Mouse (Mus musculus): ENCODE data around the gene Odf3l1. TPM values are rescaled to one million over a fixed set of nuclear protein-coding genes. Genes with fewer than 3 reads are reported as not detected.

Gene Odf3l1
- total and polyA plus RNA-seq, 3 experiments, result not detected

DNA sequence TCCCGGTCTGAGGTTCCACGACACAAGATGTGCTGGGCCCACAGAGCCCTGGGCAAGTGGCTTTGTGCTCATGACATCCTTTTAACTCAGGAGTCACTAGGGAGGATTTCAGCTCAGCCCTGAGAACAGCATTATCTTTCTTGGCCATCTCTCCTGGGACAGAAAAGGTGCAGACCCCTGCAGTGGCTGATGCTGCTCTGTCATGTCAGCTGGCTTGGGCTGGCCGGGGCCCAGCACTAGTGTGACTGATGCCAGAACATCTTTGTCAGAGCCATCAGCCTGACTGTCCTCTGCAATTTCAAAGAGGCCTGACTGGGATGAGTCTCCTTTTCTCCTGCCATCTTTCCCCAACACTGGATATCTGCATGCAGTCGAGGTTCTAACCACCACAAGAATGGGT lies 17.8 kb upstream of the Odf3l1 start:
- no peaks in the 10 kb centered on the region for H3K9me3 ChIP-seq (replicated peaks; ENCODE audit: low read length)
- H3K36me3 ChIP-seq (replicated peaks in 1 of 2; ENCODE audit: control insufficient read depth in 1 of 2, insufficient read depth in 1 of 2, low read length in 1 of 2), result no peaks in the 10 kb centered on the region
- TF ChIP-seq NELFE (IDR thresholded peaks at IDR 0.05; ENCODE audit: low read depth, low read length), result no peak
- no peak for TF ChIP-seq RCOR1 (conservative IDR thresholded peaks at IDR 0.05; ENCODE audit: low read depth, low read length)
- TF ChIP-seq JUND (conservative IDR thresholded peaks at IDR 0.05; ENCODE audit: low read depth, low read length), result no peak
- no peak for TF ChIP-seq SMC3 (IDR thresholded peaks at IDR 0.05; ENCODE audit: low read depth, low read length)
- no peak for TF ChIP-seq MAX (IDR thresholded peaks at IDR 0.05; ENCODE audit: low read length)
- no peak for TF ChIP-seq ZNF384 (IDR thresholded peaks at IDR 0.05; ENCODE audit: low read depth, low read length)
- no peak for TF ChIP-seq USF2 (conservative IDR thresholded peaks at IDR 0.05; ENCODE audit: low read depth, low read length)
- dilution Hi-C loops (cut with MboI; ENCODE audit: extremely low pct_ligation_motif_present, extremely low pct_unique_long_range_greater_than_20kb, low sequenced_read_pairs) (no loop called here), in situ Hi-C loops (cut with MboI; ENCODE audit: low pct_ligation_motif_present, low pct_unique_long_range_greater_than_20kb, low sequenced_read_pairs) (no loop called here)
- DNase-seq (ENCODE audit: extremely low read depth), result no peak
- peaks cover 9 to 11% of the 10 kb centered on the region in 2 experiments; a peak in 3 of 4 replicates for H3K4me1 ChIP-seq (ENCODE audit: control insufficient read depth in 1 of 2, insufficient read depth in 2 of 2)
- H3K4me2 ChIP-seq (ENCODE audit: insufficient read depth, low read depth, poor library complexity, severe bottlenecking), result no peak overlapping the region
- no peaks in the 10 kb centered on the region for H3K79me2 ChIP-seq (replicated peaks; ENCODE audit: control insufficient read depth, extremely low read depth, insufficient read depth, poor library complexity, severe bottlenecking)
- no peak overlapping the region for H3K4me3 ChIP-seq (replicated peaks in 1 of 3; ENCODE audit: low read depth in 2 of 3, low read length in 2 of 3, poor library complexity in 1 of 3)
- no peak overlapping the region for H3K9ac ChIP-seq (ENCODE audit: insufficient read depth, low read depth)
- H3K27me3 ChIP-seq (replicated peaks), result peaks cover 66% of the 10 kb centered on the region
- no peak overlapping the region for H3K27ac ChIP-seq (ENCODE audit: insufficient read depth, low read depth)

DNA sequence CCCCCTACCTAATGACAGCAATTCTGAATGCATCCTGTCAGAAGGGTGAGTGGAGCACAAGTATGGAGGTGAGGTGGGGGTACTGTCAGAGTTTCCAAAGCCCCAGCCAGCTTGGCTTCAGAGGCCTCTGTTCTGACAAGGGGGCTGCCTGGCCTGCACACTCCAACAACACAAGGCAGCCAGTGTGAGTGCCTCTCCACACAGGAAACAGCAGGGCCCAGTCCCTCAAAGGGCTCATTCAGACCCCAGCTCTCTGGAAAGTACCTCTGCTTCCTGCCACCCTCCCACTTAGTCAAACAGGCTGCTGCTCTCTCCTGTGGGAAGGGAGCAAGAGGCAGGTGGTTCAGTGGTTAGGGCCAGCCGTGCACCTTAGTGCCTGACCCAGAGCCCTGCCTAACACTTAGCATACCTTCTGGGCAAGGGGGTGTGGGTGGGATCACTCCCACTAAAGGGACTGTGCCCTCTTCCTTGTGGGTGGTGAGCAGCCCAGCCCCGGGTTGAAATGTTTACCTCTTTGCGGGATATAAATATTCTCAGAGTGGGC lies 17.1 kb upstream of the Odf3l1 start:
- TF ChIP-seq SIN3A (IDR thresholded peaks at IDR 0.05; ENCODE audit: low read length) (no peak), POLR2A (IDR thresholded peaks at IDR 0.05; ENCODE audit: low read depth, low read length) (no peak), MXI1 (IDR thresholded peaks at IDR 0.05; ENCODE audit: low read depth, low read length) (no peak)
- H3K4me2 ChIP-seq (ENCODE audit: insufficient read depth, low read depth, poor library complexity, severe bottlenecking), result no peak overlapping the region
- no peak for DNase-seq (ENCODE audit: extremely low read depth)
- no peak overlapping the region for H3K9ac ChIP-seq (ENCODE audit: insufficient read depth, low read depth)
- in situ Hi-C loops (cut with MboI; ENCODE audit: low pct_ligation_motif_present, low pct_unique_long_range_greater_than_20kb, low sequenced_read_pairs) (no loop called here), dilution Hi-C loops (cut with MboI; ENCODE audit: extremely low pct_ligation_motif_present, extremely low pct_unique_long_range_greater_than_20kb, low sequenced_read_pairs) (no loop called here)
- no peaks in the 10 kb centered on the region for H3K36me3 ChIP-seq (replicated peaks in 1 of 2; ENCODE audit: control insufficient read depth in 1 of 2, insufficient read depth in 1 of 2, low read length in 1 of 2)
- H3K9me3 ChIP-seq (replicated peaks; ENCODE audit: low read length), result no peaks in the 10 kb centered on the region
- no peak overlapping the region for H3K27ac ChIP-seq (ENCODE audit: insufficient read depth, low read depth)
- no peak overlapping the region for H3K4me3 ChIP-seq (replicated peaks in 1 of 3; ENCODE audit: low read depth in 2 of 3, low read length in 2 of 3, poor library complexity in 1 of 3)
- H3K4me1 ChIP-seq (ENCODE audit: control insufficient read depth in 1 of 2, insufficient read depth in 2 of 2), result peaks cover 5 to 11% of the 10 kb centered on the region in 2 experiments; a peak in 3 of 4 replicates
- H3K27me3 ChIP-seq (replicated peaks), result peaks cover 70% of the 10 kb centered on the region
- H3K79me2 ChIP-seq (replicated peaks; ENCODE audit: control insufficient read depth, extremely low read depth, insufficient read depth, poor library complexity, severe bottlenecking), result no peaks in the 10 kb centered on the region

DNA sequence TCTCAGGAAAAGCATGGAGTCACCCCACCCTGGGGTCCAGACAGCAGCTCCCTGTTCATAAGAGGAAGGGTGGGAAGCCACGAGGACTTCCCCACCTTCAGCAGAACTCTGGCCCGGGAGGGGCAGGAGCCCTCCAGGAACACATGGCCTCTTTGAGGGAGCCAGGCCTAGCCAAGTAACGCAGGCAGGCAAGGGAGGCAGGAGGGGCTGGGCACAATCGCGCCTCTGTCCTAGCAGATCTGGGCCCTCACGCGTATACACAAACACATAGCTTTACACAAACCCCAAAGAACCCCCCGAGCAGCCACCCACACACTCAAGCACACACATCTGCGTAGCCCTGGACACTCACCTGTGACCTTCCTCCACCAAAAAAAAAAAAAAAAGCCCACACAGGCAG lies 16.3 kb upstream of the Odf3l1 start:
- no peaks in the 10 kb centered on the region for H3K36me3 ChIP-seq (replicated peaks in 1 of 2; ENCODE audit: control insufficient read depth in 1 of 2, insufficient read depth in 1 of 2, low read length in 1 of 2)
- TF ChIP-seq TBP (conservative IDR thresholded peaks at IDR 0.05; ENCODE audit: low read depth, low read length) (no peak), USF2 (conservative IDR thresholded peaks at IDR 0.05; ENCODE audit: low read depth, low read length) (no peak), PAX5 (IDR thresholded peaks at IDR 0.05; ENCODE audit: low read length) (no peak), ZMIZ1 (IDR thresholded peaks at IDR 0.05; ENCODE audit: low read depth, low read length) (no peak)
- no peak overlapping the region for H3K27ac ChIP-seq (ENCODE audit: insufficient read depth, low read depth)
- H3K27me3 ChIP-seq (replicated peaks), result peaks cover 71% of the 10 kb centered on the region
- H3K79me2 ChIP-seq (replicated peaks; ENCODE audit: control insufficient read depth, extremely low read depth, insufficient read depth, poor library complexity, severe bottlenecking), result no peaks in the 10 kb centered on the region
- in situ Hi-C loops (cut with MboI; ENCODE audit: low pct_ligation_motif_present, low pct_unique_long_range_greater_than_20kb, low sequenced_read_pairs) (no loop called here), dilution Hi-C loops (cut with MboI; ENCODE audit: extremely low pct_ligation_motif_present, extremely low pct_unique_long_range_greater_than_20kb, low sequenced_read_pairs) (no loop called here)
- no peak overlapping the region for H3K4me2 ChIP-seq (ENCODE audit: insufficient read depth, low read depth, poor library complexity, severe bottlenecking)
- no peak overlapping the region for H3K4me3 ChIP-seq (replicated peaks in 1 of 3; ENCODE audit: low read depth in 2 of 3, low read length in 2 of 3, poor library complexity in 1 of 3)
- no peaks in the 10 kb centered on the region for H3K9me3 ChIP-seq (replicated peaks; ENCODE audit: low read length)
- no peak overlapping the region for H3K9ac ChIP-seq (ENCODE audit: insufficient read depth, low read depth)
- DNase-seq (ENCODE audit: extremely low read depth), result no peak
- H3K4me1 ChIP-seq (ENCODE audit: control insufficient read depth in 1 of 2, insufficient read depth in 2 of 2), result peaks cover 5 to 11% of the 10 kb centered on the region in 2 experiments; a peak in 3 of 4 replicates

Measured in CH12.LX (cell line).